Mouse (Mus musculus) midbrain, postnatal 0 days (tissue): Measurements from ENCODE around the gene Dad1. TPM values are rescaled to one million over a fixed set of nuclear protein-coding genes. Genes with fewer than 3 reads are reported as not detected.
"Not testable (repeated sequence)": the region's sequence is repeated elsewhere in the genome, so short reads cannot be mapped to it uniquely, and the experiment has no call there.

ENCODE experiments used
- ATAC-seq: fragments of 200-750 bp; cut with Nextera tagmentation; 2 replicates; pipeline ENCODE4 v1.8.0; 2017; ENCODE audit warnings: moderate number of reproducible peaks, mild to moderate bottlenecking, moderate TSS enrichment, moderate library complexity; ENCODE audit not compliant: low FRiP score
- DNase-seq: peaks from one replicate; pipeline ENCODE4 v3.0.0-alpha.2; 2015; ENCODE audit warnings: low spot score
- H3K27ac ChIP-seq: fragments of 300-500 bp; sonication (generic); 2 replicates; pipeline ENCODE4 v1.5.1; 2014; ENCODE audit warnings: low read depth, mild to moderate bottlenecking, low read length, mixed read lengths
- H3K27me3 ChIP-seq: fragments of 300-500 bp; sonication (generic); 2 replicates; pipeline ENCODE4 v1.6.1; 2014; ENCODE audit warnings: low read length, control low read depth, mixed read lengths; ENCODE audit not compliant: insufficient read depth
- H3K36me3 ChIP-seq: fragments of 300-500 bp; sonication (generic); 2 replicates; pipeline ENCODE4 v1.6.1; 2014; ENCODE audit warnings: low read length, control low read depth, mixed read lengths; ENCODE audit not compliant: insufficient read depth
- H3K4me1 ChIP-seq: fragments of 300-500 bp; sonication (generic); 2 replicates; pipeline ENCODE4 v1.6.1; 2014; ENCODE audit warnings: mild to moderate bottlenecking, control low read depth, antibody characterized with exemption, low read length, mixed read lengths; ENCODE audit not compliant: insufficient read depth
- H3K4me2 ChIP-seq: fragments of 300-500 bp; sonication (generic); 2 replicates; pipeline ENCODE4 v1.6.1; 2014; ENCODE audit warnings: low read depth, mild to moderate bottlenecking, low read length, mixed read lengths; ENCODE audit not compliant: poor library complexity, severe bottlenecking
- H3K4me3 ChIP-seq: fragments of 300-500 bp; sonication (generic); 2 replicates; pipeline ENCODE4 v1.5.1; 2014; ENCODE audit warnings: low read depth, mild to moderate bottlenecking, low read length, moderate library complexity
- H3K9ac ChIP-seq: fragments of 300-500 bp; sonication (generic); replicated peaks from 2 replicates; pipeline ENCODE4 v1.6.1; 2014; ENCODE audit warnings: mild to moderate bottlenecking, low read length, moderate library complexity, mixed read lengths; ENCODE audit not compliant: poor library complexity, severe bottlenecking
- H3K9me3 ChIP-seq: fragments of 300-500 bp; sonication (generic); 2 replicates; pipeline ENCODE4 v1.6.1; 2016; ENCODE audit warnings: low read length, control low read depth
- CTCF ChIP-seq: IDR thresholded peaks from 2 replicates; pipeline ENCODE4 v1.5.1; 2016; ENCODE audit warnings: antibody characterized with exemption, mild to moderate bottlenecking
- WGBS: fragments of 180-500 bp; shearing (Covaris S2); extraction: QIAGEN DNeasy Blood & Tissue Kit; methylation state at CpG from one replicate; pipeline ENCODE4 v1.1.7; 2014; 5-methylcytosine and 5-hydroxymethylcytosine counted together
- polyA plus RNA-seq: library from polyadenylated mRNA; unstranded; fragments of >200 nt; fragmentation: Nextera tagmentation; extraction: Ambion mirVana; gene quantifications from 2 replicates; pipeline ENCODE4 v1.2.1, GENCODE M21; 2015
- total RNA-seq: library from RNA; depleted of rRNA; stranded (reverse); fragments of >200 nt; gene quantifications from 2 replicates; pipeline ENCODE4 v1.2.3, GENCODE M21; 2014

Gene Dad1
- total and polyA plus RNA-seq, 2 experiments from 2014 or later: 263 to 394 TPM

DNA sequence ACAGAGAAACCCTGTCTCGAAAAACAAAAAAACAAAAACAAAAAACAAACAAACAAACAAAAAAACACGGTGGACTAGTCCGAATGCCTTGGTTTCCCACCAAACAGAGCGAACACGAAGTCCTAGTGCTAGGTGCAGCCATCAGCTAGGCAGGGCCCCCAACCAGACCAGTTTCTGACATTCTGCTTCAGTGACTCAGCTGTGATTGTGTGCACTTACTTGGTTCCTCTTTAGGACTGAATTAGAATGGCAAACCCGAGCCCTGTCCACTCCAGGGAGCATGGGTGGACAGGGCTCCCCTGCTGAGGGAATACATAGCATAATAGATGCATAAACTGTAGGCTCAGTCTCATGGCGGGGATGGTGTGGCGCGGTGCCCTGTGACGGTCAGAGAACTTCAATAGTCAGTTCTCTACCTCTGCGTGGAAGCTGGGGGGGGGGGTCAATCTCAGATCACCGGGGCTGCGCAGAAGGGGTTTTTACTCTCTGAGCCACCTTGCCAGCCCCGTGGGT is 23.2 kb downstream of the Dad1 start:
- H3K9ac ChIP-seq: no peak overlapping the region
- peaks cover 4% of the 10 kb centered on the region; the same call in 1 of the 2 replicates for H3K36me3 ChIP-seq
- H3K9me3 ChIP-seq: no peaks in the 10 kb centered on the region
- DNase-seq (no peak), ATAC-seq (no peak)
- no peak for TF ChIP-seq CTCF
- H3K4me3 ChIP-seq: no peak overlapping the region
- no peak overlapping the region for H3K27ac ChIP-seq
- H3K4me2 ChIP-seq: no peak overlapping the region
- peaks cover 8% of the 10 kb centered on the region; the same call in 1 of the 2 replicates for H3K4me1 ChIP-seq
- no peaks in the 10 kb centered on the region for H3K27me3 ChIP-seq
- 81% methylated on average over 14 of the region's 14 CpGs for WGBS

GRCm38 (mm10) chr14:54229849-54230248 is 24.1 kb downstream of the Dad1 start:
- H3K4me2 ChIP-seq, H3K27ac ChIP-seq, H3K4me3 ChIP-seq, DNase-seq, H3K27me3 ChIP-seq, H3K9ac ChIP-seq, H3K4me1 ChIP-seq, ATAC-seq, H3K36me3 ChIP-seq, H3K9me3 ChIP-seq: not testable (repeated sequence)
- 84% methylated on average over 3 of the region's 4 CpGs for WGBS

GRCm38 (mm10) chr14:54228933-54229713 is 24.8 kb downstream of the Dad1 start:
- peak overlapping the region; percentile 44 for H3K9ac ChIP-seq
- TF ChIP-seq CTCF: no peak
- H3K36me3 ChIP-seq: no peaks in the 10 kb centered on the region
- no peaks in the 10 kb centered on the region for H3K27me3 ChIP-seq
- peak overlapping the region; percentile 45 for H3K4me2 ChIP-seq
- 6% methylated on average over 25 of the region's 25 CpGs for WGBS
- H3K9me3 ChIP-seq: no peaks in the 10 kb centered on the region
- H3K27ac ChIP-seq: peak overlapping the region; percentile 74
- DNase-seq: peak; percentile 49
- H3K4me1 ChIP-seq: peaks cover 8% of the 10 kb centered on the region; the same call in 1 of the 2 replicates
- ATAC-seq: peak; percentile 47
- peak overlapping the region; percentile 29 for H3K4me3 ChIP-seq

DNA sequence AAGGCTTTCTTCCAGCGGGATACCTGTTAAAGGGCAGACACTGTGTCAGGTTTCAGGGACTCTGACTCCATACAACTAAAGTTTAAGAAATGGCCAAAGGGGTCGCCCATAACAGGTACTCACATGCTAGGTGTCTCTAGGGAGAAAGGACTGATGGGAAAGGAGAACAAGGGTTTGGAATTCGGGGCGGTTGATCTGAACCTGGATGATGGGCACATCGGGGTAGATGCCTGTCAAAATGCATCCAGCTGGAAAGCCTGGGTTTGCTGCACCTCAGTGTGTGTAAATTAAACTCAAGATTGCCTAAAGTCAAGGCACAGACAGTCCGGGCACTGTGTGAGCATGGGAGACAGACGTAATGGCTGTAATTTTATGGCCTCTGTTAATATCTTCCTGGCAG is 25.4 kb downstream of the Dad1 start:
- Histone ChIP-seq H3K9me3 (no peaks in the 10 kb centered on the region), H3K4me1 (peaks cover 8% of the 10 kb centered on the region; the same call in 1 of the 2 replicates), H3K4me3 (peak overlapping the region; percentile 29; the same call in 1 of the 2 replicates), H3K27ac (peak overlapping the region; percentile 74), H3K27me3 (no peaks in the 10 kb centered on the region), H3K36me3 (no peaks in the 10 kb centered on the region), H3K9ac (peak overlapping the region; percentile 44; the same call in 1 of the 2 replicates), H3K4me2 (peak overlapping the region; percentile 45)
- DNase-seq (no peak), ATAC-seq (no peak)
- 3% methylated on average over 7 of the region's 7 CpGs for WGBS
- no peak for TF ChIP-seq CTCF

GRCm38 (mm10) chr14:54227911-54228451 is 25.9 kb downstream of the Dad1 start:
- peak overlapping the region; percentile 45 for H3K4me2 ChIP-seq
- H3K9me3 ChIP-seq: no peaks in the 10 kb centered on the region
- 0 out of 2 replicates have a peak overlapping the region, but pooled peaks have one; percentile 20 for H3K4me3 ChIP-seq
- peak overlapping the region; percentile 74 for H3K27ac ChIP-seq
- no peak overlapping the region for H3K9ac ChIP-seq
- no peaks in the 10 kb centered on the region for H3K36me3 ChIP-seq
- ATAC-seq (peak; percentile 76), DNase-seq (peak; percentile 75)
- peak; percentile 88 for TF ChIP-seq CTCF
- peaks cover 8% of the 10 kb centered on the region; the same call in 1 of the 2 replicates for H3K4me1 ChIP-seq
- under 1% methylated on average over 10 of the region's 10 CpGs for WGBS
- no peaks in the 10 kb centered on the region for H3K27me3 ChIP-seq
